Mouse (Mus musculus) spleen, adult 2 months (tissue): ENCODE measurements at regions not wholly inside any gene's neighbourhood (a gene's known extent, or its start where the extent isn't known, plus 50 kb on each side); places are given as distances from the start of the nearest gene placed in this dataset.

Source experiments
- DNase-seq, 2 experiments: peaks; one replicate each; pipeline versions ENCODE4 v3.0.0 to v3.0.0-alpha.2; 2012 to 2021; ENCODE audit warnings: low spot score in 2 of 2, low read depth in 1 of 2
- H3K27ac ChIP-seq: fragments of 200-500 bp; 2 replicates; pipeline ENCODE4 v1.5.1; 2012; ENCODE audit warnings: low read length, inconsistent platforms; ENCODE audit not compliant: insufficient read depth
- H3K27me3 ChIP-seq: fragments of 200-500 bp; 2 replicates; pipeline ENCODE4 v1.6.1; 2012; ENCODE audit warnings: mild to moderate bottlenecking, moderate library complexity, low read length, inconsistent platforms; ENCODE audit not compliant: control insufficient read depth, insufficient read depth
- H3K36me3 ChIP-seq: fragments of 200-500 bp; 2 replicates; pipeline ENCODE4 v1.6.1; 2012; ENCODE audit warnings: mild to moderate bottlenecking, low read length, inconsistent platforms; ENCODE audit not compliant: control insufficient read depth, insufficient read depth
- H3K4me1 ChIP-seq: fragments of 200-500 bp; 2 replicates; pipeline ENCODE4 v1.6.1; 2011; ENCODE audit warnings: inconsistent platforms; ENCODE audit not compliant: control insufficient read depth, insufficient read depth, insufficient read length
- H3K4me3 ChIP-seq: fragments of 200-500 bp; 2 replicates; pipeline ENCODE4 v1.5.1; 2011; ENCODE audit warnings: mild to moderate bottlenecking, inconsistent platforms; ENCODE audit not compliant: insufficient read depth, insufficient read length; ENCODE audit errors: extremely low read depth
- CTCF ChIP-seq: fragments of 200-500 bp; IDR thresholded peaks from 2 replicates; pipeline ENCODE4 v1.5.1; 2011; ENCODE audit warnings: mild to moderate bottlenecking, inconsistent platforms; ENCODE audit not compliant: insufficient read depth, insufficient read length, insufficient replicate concordance; ENCODE audit errors: extremely low read depth
- POLR2A ChIP-seq: fragments of 200-500 bp; IDR thresholded peaks from 2 replicates; pipeline ENCODE4 v1.6.1; 2011; ENCODE audit warnings: low read depth, low read length, inconsistent platforms
- WGBS: fragments of 180-500 bp; shearing (Covaris S2); methylation state at CpG from one replicate; pipeline ENCODE4 v1.1.7; 2018; 5-methylcytosine and 5-hydroxymethylcytosine counted together

- TF ChIP-seq CTCF: no peak
- no peak for TF ChIP-seq POLR2A
- no peaks in the 10 kb centered on the region for H3K4me1 ChIP-seq
- H3K27ac ChIP-seq: no peak overlapping the region
- WGBS: 49% methylated on average over 3 of the region's 3 CpGs
- no peak overlapping the region for H3K4me3 ChIP-seq
- DNase-seq: no peak
- H3K36me3 ChIP-seq: no peaks in the 10 kb centered on the region
- H3K27me3 ChIP-seq: no peaks in the 10 kb centered on the region
Observed at GRCm38 (mm10) chr5:111844528-111844927, 110.8 kb downstream of the Gm26897 start.

GRCm38 (mm10) chr5:111848917-111849316 lies 115.2 kb downstream of the Gm26897 start:
- DNase-seq: no peak
- H3K4me3 ChIP-seq: no peak overlapping the region
- no peaks in the 10 kb centered on the region for H3K36me3 ChIP-seq
- H3K4me1 ChIP-seq: no peaks in the 10 kb centered on the region
- H3K27ac ChIP-seq: no peak overlapping the region
- H3K27me3 ChIP-seq: no peaks in the 10 kb centered on the region
- WGBS: 86% methylated on average over 8 of the region's 10 CpGs
- TF ChIP-seq CTCF (peak; percentile 7; the same call in 1 of the 2 replicates), POLR2A (no peak)

- H3K36me3 ChIP-seq: no peaks in the 10 kb centered on the region
- H3K27ac ChIP-seq: no peak overlapping the region
- no peak overlapping the region for H3K4me3 ChIP-seq
- no peak for TF ChIP-seq CTCF
- TF ChIP-seq POLR2A: no peak
- no peak for DNase-seq
- 77% methylated on average over 6 of the region's 6 CpGs for WGBS
- no peaks in the 10 kb centered on the region for H3K4me1 ChIP-seq
- H3K27me3 ChIP-seq: no peaks in the 10 kb centered on the region
Observed at GRCm38 (mm10) chr5:111852682-111853081, 119.0 kb downstream of the Gm26897 start.

GRCm38 (mm10) chr5:111855366-111855765 lies 121.6 kb downstream of the Gm26897 start:
- Histone ChIP-seq H3K4me1 (no peaks in the 10 kb centered on the region), H3K27ac (no peak overlapping the region), H3K27me3 (no peaks in the 10 kb centered on the region), H3K4me3 (no peak overlapping the region), H3K36me3 (no peaks in the 10 kb centered on the region)
- DNase-seq: no peak
- 63% methylated on average over 2 of the region's 2 CpGs for WGBS
- TF ChIP-seq POLR2A (no peak), CTCF (no peak)

- DNase-seq: no peak
- Histone ChIP-seq H3K4me3 (no peak overlapping the region), H3K4me1 (no peaks in the 10 kb centered on the region), H3K27ac (no peak overlapping the region), H3K36me3 (no peaks in the 10 kb centered on the region), H3K27me3 (no peaks in the 10 kb centered on the region)
- WGBS: 90% methylated on average over 7 of the region's 7 CpGs
- TF ChIP-seq POLR2A: no peak
- no peak for TF ChIP-seq CTCF
Observed at GRCm38 (mm10) chr5:111857200-111857599, 123.5 kb downstream of the Gm26897 start.

GRCm38 (mm10) chr5:111860436-111860835 lies 126.7 kb downstream of the Gm26897 start:
- H3K4me1 ChIP-seq: no peaks in the 10 kb centered on the region
- TF ChIP-seq CTCF (no peak), POLR2A (no peak)
- no peak overlapping the region for H3K4me3 ChIP-seq
- DNase-seq: no peak
- WGBS: 44% methylated on average over 1 of the region's 1 CpGs
- H3K27ac ChIP-seq: no peak overlapping the region
- no peaks in the 10 kb centered on the region for H3K36me3 ChIP-seq
- no peaks in the 10 kb centered on the region for H3K27me3 ChIP-seq

GRCm38 (mm10) chr5:111862331-111862730 lies 128.6 kb downstream of the Gm26897 start:
- Histone ChIP-seq H3K27ac (no peak overlapping the region), H3K27me3 (no peaks in the 10 kb centered on the region), H3K4me3 (no peak overlapping the region), H3K4me1 (no peaks in the 10 kb centered on the region), H3K36me3 (no peaks in the 10 kb centered on the region)
- TF ChIP-seq POLR2A (no peak), CTCF (no peak)
- WGBS: 93% methylated on average over 4 of the region's 4 CpGs
- DNase-seq: no peak
